Mouse (Mus musculus): ENCODE measurements around the gene Ube2g2.
"Not testable (repeated sequence)": the region's sequence is repeated elsewhere in the genome, so short reads cannot be mapped to it uniquely, and the experiment has no call there.

Gene Ube2g2

GRCm38 (mm10) chr10:77647461-77647860, 25.4 kb downstream of the Ube2g2 start:
- DNase-seq = no peak

- DNase-seq = no peak
These were observed 25.8 kb downstream of the Ube2g2 start for GRCm38 (mm10) chr10:77647901-77648300.

GRCm38 (mm10) chr10:77652046-77652445, 30.0 kb downstream of the Ube2g2 start:
- no peak for DNase-seq

- peak; percentile 63 for DNase-seq
These were observed 36.4 kb downstream of the Ube2g2 start for GRCm38 (mm10) chr10:77658286-77658994.

GRCm38 (mm10) chr10:77663949-77664665, 42.0 kb downstream of the Ube2g2 start:
- no peak for DNase-seq

GRCm38 (mm10) chr10:77666342-77666741, 44.3 kb downstream of the Ube2g2 start:
- DNase-seq = peak; percentile 25

GRCm38 (mm10) chr10:77667402-77667801, 45.3 kb downstream of the Ube2g2 start:
- DNase-seq = no peak

GRCm38 (mm10) chr10:77670710-77671109, 48.6 kb downstream of the Ube2g2 start:
- no peak for DNase-seq

GRCm38 (mm10) chr10:77671519-77671918, 49.4 kb downstream of the Ube2g2 start:
- no peak for DNase-seq

- no peak for DNase-seq
These were observed 51.7 kb downstream of the Ube2g2 start for GRCm38 (mm10) chr10:77673765-77674164.

- no peak for DNase-seq
These were observed 55.5 kb downstream of the Ube2g2 start for GRCm38 (mm10) chr10:77677562-77677961.

- no peak for DNase-seq
These were observed 60.9 kb downstream of the Ube2g2 start for GRCm38 (mm10) chr10:77682994-77683393.

- no peak for DNase-seq
These were observed 62.1 kb downstream of the Ube2g2 start for GRCm38 (mm10) chr10:77684181-77684580.

GRCm38 (mm10) chr10:77685895-77686664, 64.0 kb downstream of the Ube2g2 start, which contains the start of gene Tspear:
Gene Tspear, plus strand, starts transcription at chr10:77686569.
- no peak for DNase-seq

GRCm38 (mm10) chr10:77687021-77687420, 64.9 kb downstream of the Ube2g2 start:
- DNase-seq = no peak

- not testable (repeated sequence) for DNase-seq
These were observed 68.3 kb downstream of the Ube2g2 start, which contains the start of gene Gm19402 for GRCm38 (mm10) chr10:77690356-77690807. Gene Gm19402, minus strand, starts transcription at chr10:77690757.
